In the genomic region with DNA sequence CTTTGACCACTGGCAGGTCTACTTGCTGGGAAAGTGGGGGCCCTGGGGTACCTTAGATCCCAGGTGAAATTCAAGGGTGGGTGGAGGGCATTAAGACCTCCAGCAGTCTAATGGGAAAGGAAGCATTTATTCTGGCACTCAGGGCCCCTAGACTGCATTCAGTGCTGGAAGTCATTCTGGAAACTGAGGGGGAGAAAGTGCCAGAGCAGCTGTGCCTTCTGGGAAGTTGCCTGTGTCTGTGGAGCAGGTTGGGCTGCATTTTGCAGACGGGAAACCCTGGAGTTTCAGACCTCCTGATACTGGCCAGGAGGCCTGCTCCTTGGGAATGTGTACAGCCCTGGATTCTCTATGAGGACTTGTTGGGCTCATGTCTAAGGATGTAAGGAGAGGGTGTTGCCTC, we compare ENCODE assay signal across 17 mouse cellular contexts.
DNase-seq lines count a peak whose midpoint lies in the region; ATAC-seq and TF ChIP-seq lines count a peak whose summit lies in the region.
"Had no signal": no experiment of that assay in that cellular context is flagged by ENCODE, and none has a peak within 500 bp of the region (broad histone marks: within the 10 kb centered on the region; RNA-seq: fewer than 3 reads in every experiment).

No protein-coding gene starts in this region.

- H3K36me3 ChIP-seq in midbrain, embryonic 14.5 days (ENCODE audit: control insufficient read depth, insufficient read depth, low read length) = peaks cover 14% of the 10 kb centered on the region
- peaks cover 6% of the 10 kb centered on the region; the same call in 1 of the 2 replicates for H3K36me3 ChIP-seq in midbrain, embryonic 16.5 days (ENCODE audit: control insufficient read depth, insufficient read depth, low read length)
- peaks cover 10% of the 10 kb centered on the region; the same call in 1 of the 2 replicates for H3K36me3 ChIP-seq in hindbrain, embryonic 14.5 days (replicated peaks; ENCODE audit: control insufficient read depth, insufficient read depth)
- peaks cover 30% of the 10 kb centered on the region; the same call in 1 of the 2 replicates for H3K36me3 ChIP-seq in intestine, postnatal 0 days (ENCODE audit: control insufficient read depth, insufficient read depth)
- H3K36me3 ChIP-seq in kidney, embryonic 14.5 days (ENCODE audit: control insufficient read depth, insufficient read depth, low read length) = peaks cover 3% of the 10 kb centered on the region; the same call in 1 of the 2 replicates
- H3K36me3 ChIP-seq: intestine, embryonic 15.5 days had no signal

- no peak for ATAC-seq in midbrain, embryonic 14.5 days (ENCODE audit: low FRiP score, low TSS enrichment)
- ATAC-seq in midbrain, embryonic 16.5 days = no peak
- ATAC-seq in hindbrain, embryonic 14.5 days (ENCODE audit: low FRiP score) = no peak
- no peak for ATAC-seq in intestine, postnatal 0 days
- ATAC-seq in kidney, embryonic 14.5 days (ENCODE audit: low FRiP score, low TSS enrichment) = no peak
- no peak for ATAC-seq in activated CD4-positive, CD25-positive, alpha-beta regulatory T cell, adult 4 months
- ATAC-seq: intestine, embryonic 15.5 days; liver, postnatal 0 days had no signal

- H3K27ac ChIP-seq in midbrain, embryonic 14.5 days (replicated peaks; ENCODE audit: low read depth, low read length) = peak overlapping the region; percentile 55; the same call in 1 of the 2 replicates
- H3K27ac ChIP-seq in midbrain, embryonic 16.5 days (ENCODE audit: low read length) = no peak overlapping the region
- H3K27ac ChIP-seq in hindbrain, embryonic 14.5 days = peak overlapping the region; percentile 86
- no peak overlapping the region for H3K27ac ChIP-seq in intestine, postnatal 0 days (ENCODE audit: low read depth, low read length)
- H3K27ac ChIP-seq in kidney, embryonic 14.5 days (ENCODE audit: low read depth, low read length) = no peak overlapping the region
- H3K27ac ChIP-seq: intestine, embryonic 15.5 days; macrophage had no signal

- intact Hi-C loops in gastrocnemius, postnatal 14 days (cut with DNase I; ENCODE audit: low total_unique reads) = no loop called here
- intact Hi-C loops in gastrocnemius, postnatal 36 days (cut with DNase I) = no loop called here

- DNase-seq in gastrocnemius, postnatal 14 days = peak; percentile 31
- no peak for DNase-seq in gastrocnemius, postnatal 36 days
- no peak for DNase-seq in midbrain, embryonic 14.5 days
- DNase-seq in hindbrain, embryonic 14.5 days (ENCODE audit: low spot score) = no peak
- DNase-seq: adrenal gland, postnatal 10 days; cerebellum, adult 9-11 months; kidney, postnatal 36 days; liver, postnatal 0 days; retina, postnatal 1 day; thymus, postnatal 14 days had no signal

- H3K27me3 ChIP-seq in midbrain, embryonic 14.5 days (ENCODE audit: control insufficient read depth, insufficient read depth, low read length) = no peaks in the 10 kb centered on the region
- no peaks in the 10 kb centered on the region for H3K27me3 ChIP-seq in midbrain, embryonic 16.5 days (ENCODE audit: control insufficient read depth, insufficient read depth, low read depth, low read length)
- no peaks in the 10 kb centered on the region for H3K27me3 ChIP-seq in hindbrain, embryonic 14.5 days (ENCODE audit: control insufficient read depth, insufficient read depth, low read length)
- no peaks in the 10 kb centered on the region for H3K27me3 ChIP-seq in intestine, postnatal 0 days (replicated peaks; ENCODE audit: control insufficient read depth, insufficient read depth, low read length)
- H3K27me3 ChIP-seq in kidney, embryonic 14.5 days (ENCODE audit: control insufficient read depth, insufficient read depth, low read length) = no peaks in the 10 kb centered on the region
- H3K27me3 ChIP-seq: intestine, embryonic 15.5 days had no signal

- peaks cover 21% of the 10 kb centered on the region for H3K4me1 ChIP-seq in midbrain, embryonic 14.5 days (ENCODE audit: control insufficient read depth, insufficient read depth, low read length)
- H3K4me1 ChIP-seq in midbrain, embryonic 16.5 days (ENCODE audit: control insufficient read depth, insufficient read depth, low read length) = peaks cover 17% of the 10 kb centered on the region
- H3K4me1 ChIP-seq in hindbrain, embryonic 14.5 days (replicated peaks; ENCODE audit: control insufficient read depth, insufficient read depth, low read length) = peaks cover 47% of the 10 kb centered on the region
- no peaks in the 10 kb centered on the region for H3K4me1 ChIP-seq in intestine, postnatal 0 days (replicated peaks; ENCODE audit: control insufficient read depth, insufficient read depth, low read length)
- H3K4me1 ChIP-seq in kidney, embryonic 14.5 days (ENCODE audit: control insufficient read depth, insufficient read depth, low read length) = no peaks in the 10 kb centered on the region

- no peak overlapping the region for H3K4me3 ChIP-seq in midbrain, embryonic 14.5 days (replicated peaks; ENCODE audit: low read depth, low read length)
- no peak overlapping the region for H3K4me3 ChIP-seq in midbrain, embryonic 16.5 days (ENCODE audit: low read depth, low read length)
- H3K4me3 ChIP-seq in hindbrain, embryonic 14.5 days (replicated peaks; ENCODE audit: low read length) = no peak overlapping the region
- no peak overlapping the region for H3K4me3 ChIP-seq in intestine, postnatal 0 days (ENCODE audit: low read depth, low read length)
- no peak overlapping the region for H3K4me3 ChIP-seq in kidney, embryonic 14.5 days (ENCODE audit: low read length)
- H3K4me3 ChIP-seq: intestine, embryonic 15.5 days; myocyte had no signal

- no peak overlapping the region for H3K9ac ChIP-seq in midbrain, embryonic 14.5 days (replicated peaks; ENCODE audit: low read length)
- no peak overlapping the region for H3K9ac ChIP-seq in midbrain, embryonic 16.5 days (ENCODE audit: low read depth, low read length)
- peak overlapping the region; percentile 36; the same call in 1 of the 2 replicates for H3K9ac ChIP-seq in hindbrain, embryonic 14.5 days
- H3K9ac ChIP-seq in intestine, postnatal 0 days (ENCODE audit: low read depth, low read length) = no peak overlapping the region
- H3K9ac ChIP-seq in kidney, embryonic 14.5 days (ENCODE audit: low read depth, low read length) = no peak overlapping the region
- H3K9ac ChIP-seq: intestine, embryonic 15.5 days; liver, postnatal 0 days had no signal

- TF ChIP-seq CTCF in intestine, postnatal 0 days (IDR thresholded peaks at IDR 0.05; ENCODE audit: low read depth) = no peak

- no peak overlapping the region for H3K4me2 ChIP-seq in midbrain, embryonic 14.5 days (ENCODE audit: low read length)
- no peak overlapping the region for H3K4me2 ChIP-seq in midbrain, embryonic 16.5 days (ENCODE audit: low read length)
- H3K4me2 ChIP-seq in hindbrain, embryonic 14.5 days (replicated peaks) = no peak overlapping the region
- H3K4me2 ChIP-seq in intestine, postnatal 0 days (replicated peaks; ENCODE audit: low read depth) = no peak overlapping the region
- no peak overlapping the region for H3K4me2 ChIP-seq in kidney, embryonic 14.5 days (replicated peaks; ENCODE audit: low read depth, low read length)
- H3K4me2 ChIP-seq: intestine, embryonic 15.5 days had no signal

- 81% methylated on average over 1 of the region's 1 CpGs for WGBS in midbrain, embryonic 14.5 days
- 69% methylated on average over 1 of the region's 1 CpGs for WGBS in midbrain, embryonic 16.5 days
- 57% methylated on average over 1 of the region's 1 CpGs for WGBS in hindbrain, embryonic 14.5 days
- 65% methylated on average over 1 of the region's 1 CpGs for WGBS in intestine, postnatal 0 days
- 67% methylated on average over 1 of the region's 1 CpGs for whole genome bisulfite sequencing in kidney, embryonic 14.5 days

- no peaks in the 10 kb centered on the region for H3K9me3 ChIP-seq in midbrain, embryonic 14.5 days (ENCODE audit: control insufficient read depth, low read length)
- no peaks in the 10 kb centered on the region for H3K9me3 ChIP-seq in midbrain, embryonic 16.5 days (replicated peaks; ENCODE audit: control insufficient read depth, low read length, poor library complexity, severe bottlenecking)
- H3K9me3 ChIP-seq in hindbrain, embryonic 14.5 days (ENCODE audit: control insufficient read depth, low read length) = no peaks in the 10 kb centered on the region
- H3K9me3 ChIP-seq in intestine, postnatal 0 days (ENCODE audit: control insufficient read depth) = no peaks in the 10 kb centered on the region
- no peaks in the 10 kb centered on the region for H3K9me3 ChIP-seq in kidney, embryonic 14.5 days (ENCODE audit: control insufficient read depth, low read length)
- H3K9me3 ChIP-seq: intestine, embryonic 15.5 days had no signal

Comparison
In these comparisons a context has a peak if more than half of its experiments do, and no peak if none do; other contexts are left out.
1. H3K27ac ChIP-seq: peak in midbrain, embryonic 14.5 days (single experiment) and hindbrain, embryonic 14.5 days (single experiment); none in midbrain, embryonic 16.5 days (single experiment), intestine, postnatal 0 days (single experiment) and kidney, embryonic 14.5 days (single experiment).